Mouse (Mus musculus): ENCODE measurements at regions not wholly inside any gene's neighbourhood (a gene's known extent, or its start where the extent isn't known, plus 50 kb on each side); places are given as distances from the start of the nearest gene placed in this dataset.

DNA sequence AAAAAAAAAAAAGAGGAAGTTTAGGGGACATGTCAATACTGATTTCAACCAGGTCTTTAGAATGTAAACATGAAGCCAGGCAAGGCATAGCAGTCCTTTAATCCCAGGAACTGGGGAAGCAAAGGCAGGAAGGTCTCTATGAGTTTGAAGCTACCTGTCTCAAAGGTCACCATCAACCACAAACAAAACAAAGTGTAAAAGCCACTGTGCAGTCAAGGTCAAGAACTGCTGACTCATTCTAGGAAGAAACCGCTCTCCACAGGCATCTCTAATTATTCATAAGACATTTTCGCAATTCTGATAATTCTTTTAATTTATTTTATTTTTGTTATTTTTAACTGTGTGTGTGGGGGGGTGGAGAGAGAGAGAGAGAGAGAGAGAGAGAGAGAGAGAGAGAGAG is 364.0 kb downstream of the Cntnap4 start:
- no peak for DNase-seq

DNA sequence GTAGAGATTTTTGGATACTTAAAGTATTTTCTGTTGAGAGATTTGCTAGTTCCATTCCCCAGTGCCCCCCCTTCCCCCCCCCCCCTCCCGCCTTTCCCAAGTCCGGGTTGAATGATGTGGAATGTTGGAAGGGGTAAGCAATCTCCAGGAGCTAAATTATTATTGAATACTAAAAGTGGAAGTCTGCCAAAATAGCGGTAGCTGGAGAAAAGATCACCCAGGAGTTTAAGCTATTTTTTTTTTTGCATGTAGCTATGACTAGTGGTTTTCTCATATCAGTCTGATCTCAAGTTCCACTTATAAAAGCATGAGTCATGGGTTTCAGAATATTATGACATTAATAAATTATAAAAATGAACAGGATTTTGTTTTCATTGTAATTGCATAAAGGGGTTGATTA is 365.6 kb downstream of the Cntnap4 start:
- no peak for DNase-seq

DNA sequence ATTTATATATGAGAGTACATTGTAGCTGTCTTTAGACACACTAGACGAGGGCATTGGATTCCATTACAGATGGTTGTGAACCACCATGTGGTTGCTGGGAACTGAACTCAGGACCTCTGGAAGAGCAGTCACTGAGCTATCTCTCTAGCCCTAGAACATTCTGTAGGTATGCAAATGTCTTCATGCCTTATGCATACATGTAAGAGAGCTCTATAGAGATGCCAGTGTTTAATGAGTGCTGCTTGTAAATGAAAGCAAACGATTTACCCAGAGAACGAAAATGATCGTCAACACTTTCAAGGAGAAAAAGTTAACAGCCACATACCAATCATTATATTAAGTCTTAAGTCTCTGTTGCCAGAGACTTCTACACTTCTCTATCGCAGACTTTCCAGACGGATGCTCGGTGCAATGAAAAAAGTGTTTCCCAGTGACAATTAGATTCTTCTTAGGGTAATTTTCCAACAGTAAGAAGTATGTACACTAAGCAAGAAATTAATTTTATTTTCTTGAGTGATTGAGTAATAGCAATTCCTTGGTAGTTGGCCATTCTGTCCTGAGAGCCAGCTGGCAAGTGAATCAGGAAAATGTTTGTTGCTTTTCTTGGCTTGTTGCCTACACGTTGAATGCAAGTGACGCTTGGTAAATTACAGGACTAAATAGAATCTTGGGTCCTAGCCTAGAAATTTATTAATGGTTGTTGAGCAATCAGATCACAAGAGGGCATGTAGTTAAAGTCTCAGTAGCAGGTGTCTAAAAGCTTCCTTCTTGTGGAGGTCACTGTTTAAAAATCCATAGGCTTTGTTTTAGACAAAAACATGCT is 366.3 kb downstream of the Cntnap4 start:
- DNase-seq: peak; percentile 82

DNA sequence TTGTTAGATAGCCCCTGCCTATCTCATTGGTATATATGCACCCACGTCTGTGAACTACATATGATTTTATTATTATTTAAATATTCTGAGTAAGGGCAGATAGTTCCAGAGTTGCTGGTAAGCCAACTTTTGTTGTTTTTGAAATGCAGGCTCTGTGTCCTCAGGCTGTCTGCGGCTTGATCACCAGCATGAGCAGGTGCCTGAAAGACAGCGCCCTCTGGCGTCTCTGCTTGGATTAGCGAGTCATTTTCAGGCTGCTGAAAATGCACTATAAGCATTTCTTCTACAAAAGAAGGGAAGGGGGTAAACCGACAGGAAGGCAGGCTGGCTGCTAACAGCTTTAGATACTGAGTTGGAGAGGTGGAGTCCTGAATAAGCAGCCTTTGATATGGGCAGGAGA is 402.6 kb downstream of the Cntnap4 start:
- peak; percentile 82 for DNase-seq

DNA sequence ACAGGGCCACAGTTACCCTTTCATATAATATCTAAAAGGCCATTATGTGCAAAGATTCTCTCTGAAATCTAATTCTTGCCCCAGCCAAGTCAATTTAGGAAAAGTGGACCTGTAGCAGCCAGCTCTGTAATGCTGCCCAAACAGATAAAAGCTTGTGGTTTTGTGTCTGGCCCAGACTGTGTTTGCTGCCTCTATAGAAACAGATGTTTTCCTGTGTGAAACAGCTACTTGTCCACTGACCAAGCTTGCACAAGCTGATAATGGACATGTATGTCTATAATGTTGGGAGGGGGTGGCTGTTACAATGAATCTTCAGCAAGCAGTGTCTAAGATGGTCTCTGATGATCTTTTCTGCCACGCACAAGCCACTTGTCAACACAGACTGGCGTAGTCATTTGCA is 405.9 kb downstream of the Cntnap4 start:
- no peak for DNase-seq

DNA sequence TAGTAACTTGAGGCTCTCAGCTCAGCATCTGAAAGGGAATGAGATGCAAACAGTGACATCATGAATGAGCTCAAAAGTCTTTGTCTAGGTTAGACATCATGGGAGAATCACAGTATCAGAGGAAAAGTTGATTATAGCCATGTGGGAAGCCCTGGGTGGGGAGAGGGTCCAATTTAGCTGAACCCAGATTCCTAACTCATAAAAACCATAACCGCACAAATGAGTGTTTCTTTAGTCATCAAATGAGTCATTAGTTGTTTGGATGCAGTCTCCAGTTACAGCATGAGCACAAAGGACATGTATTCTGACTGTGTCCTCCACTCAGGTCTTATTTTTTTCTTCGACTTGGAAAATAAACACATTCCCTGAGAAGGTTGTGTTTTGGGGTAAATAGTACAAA is 406.5 kb downstream of the Cntnap4 start:
- DNase-seq: no peak

DNA sequence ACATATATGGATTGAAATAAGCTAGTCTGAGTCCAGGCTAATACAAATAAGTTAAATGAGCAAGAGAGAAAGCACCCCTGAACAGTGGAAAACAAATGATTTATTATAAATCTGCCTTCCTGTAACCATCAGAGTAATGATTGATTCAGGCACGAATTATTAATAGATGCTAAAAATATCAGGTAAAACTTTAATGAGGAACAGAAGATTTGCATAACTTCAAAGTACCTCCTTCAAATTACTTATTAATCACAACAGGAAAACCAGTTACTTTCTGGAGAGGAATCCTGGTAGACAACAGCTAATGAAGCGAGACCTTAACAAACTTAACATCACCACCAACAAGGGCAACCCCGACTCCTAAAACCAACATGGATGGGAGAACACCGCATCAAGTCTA is 423.9 kb downstream of the Cntnap4 start:
- DNase-seq: peak; percentile 69

DNA sequence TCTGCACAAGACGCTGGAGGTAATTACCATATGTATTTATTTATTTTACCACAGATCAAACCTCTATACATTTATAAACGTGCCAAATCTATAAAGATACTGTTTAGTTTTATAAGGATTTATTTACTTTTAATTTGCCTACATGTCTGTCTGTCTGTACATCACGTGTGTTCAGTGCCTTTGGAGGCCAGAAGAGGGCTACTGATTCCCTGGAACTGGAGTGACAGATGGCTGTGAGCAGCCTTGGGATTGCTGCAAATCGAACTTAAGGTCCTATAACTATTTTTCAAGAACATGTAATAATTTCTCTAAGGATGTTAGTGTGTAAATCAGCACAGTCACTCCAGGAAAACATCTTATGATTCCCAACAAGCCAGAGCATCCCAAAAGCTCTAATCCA is 437.5 kb downstream of the Cntnap4 start:
- DNase-seq: no peak

DNA sequence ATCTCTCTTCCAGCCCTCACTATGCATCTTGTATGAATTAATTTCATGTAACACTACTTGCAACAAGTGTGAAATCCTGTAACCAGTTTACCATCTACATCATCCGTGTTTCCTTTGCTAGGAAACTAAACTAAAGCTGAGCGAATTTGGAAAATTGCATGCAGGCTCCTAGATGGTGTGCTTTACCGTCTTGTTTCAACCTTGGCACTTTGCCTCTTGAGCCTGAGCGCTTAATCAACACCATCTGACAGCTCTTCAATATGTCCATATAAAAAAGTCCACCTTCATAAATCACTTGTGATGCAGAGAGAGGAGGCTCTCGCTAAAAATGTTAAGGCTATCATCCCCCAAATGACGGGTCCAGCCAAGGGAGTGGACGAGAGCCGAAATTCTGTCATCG is 459.0 kb downstream of the Cntnap4 start:
- no peak for DNase-seq

DNA sequence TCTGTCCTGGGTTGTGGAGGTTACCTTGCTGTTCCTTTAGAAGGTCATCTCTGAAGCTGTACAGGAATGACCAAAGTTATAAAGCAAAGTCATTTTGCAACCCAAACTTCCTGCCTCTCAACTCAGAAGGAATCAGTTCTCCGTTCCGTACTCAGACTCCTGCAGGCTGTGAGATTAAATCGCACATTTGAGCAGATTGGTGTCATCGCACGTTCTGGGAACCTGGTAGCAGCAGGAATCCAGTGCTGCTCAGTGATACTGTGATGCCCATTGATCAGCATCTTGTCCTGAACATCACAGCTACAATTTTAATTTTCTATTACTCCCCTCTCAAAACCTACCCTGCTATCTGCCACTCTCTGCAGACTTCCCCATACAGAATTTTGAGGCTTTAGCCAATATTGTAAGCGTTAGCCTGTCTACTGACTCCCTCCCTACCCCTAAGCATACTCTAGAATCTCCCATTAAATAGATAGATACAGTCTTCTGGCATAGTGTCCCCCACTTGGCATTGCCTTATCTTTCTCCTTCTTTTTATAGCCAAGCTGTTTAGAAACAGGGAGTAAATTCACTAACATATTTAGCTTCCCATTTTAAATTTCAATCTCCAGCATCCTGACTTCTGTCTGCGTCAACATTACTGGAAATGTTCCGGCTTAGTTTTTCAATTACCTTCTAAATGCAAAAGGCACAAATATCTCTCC is 482.1 kb downstream of the Cntnap4 start:
- no peak for DNase-seq

DNA sequence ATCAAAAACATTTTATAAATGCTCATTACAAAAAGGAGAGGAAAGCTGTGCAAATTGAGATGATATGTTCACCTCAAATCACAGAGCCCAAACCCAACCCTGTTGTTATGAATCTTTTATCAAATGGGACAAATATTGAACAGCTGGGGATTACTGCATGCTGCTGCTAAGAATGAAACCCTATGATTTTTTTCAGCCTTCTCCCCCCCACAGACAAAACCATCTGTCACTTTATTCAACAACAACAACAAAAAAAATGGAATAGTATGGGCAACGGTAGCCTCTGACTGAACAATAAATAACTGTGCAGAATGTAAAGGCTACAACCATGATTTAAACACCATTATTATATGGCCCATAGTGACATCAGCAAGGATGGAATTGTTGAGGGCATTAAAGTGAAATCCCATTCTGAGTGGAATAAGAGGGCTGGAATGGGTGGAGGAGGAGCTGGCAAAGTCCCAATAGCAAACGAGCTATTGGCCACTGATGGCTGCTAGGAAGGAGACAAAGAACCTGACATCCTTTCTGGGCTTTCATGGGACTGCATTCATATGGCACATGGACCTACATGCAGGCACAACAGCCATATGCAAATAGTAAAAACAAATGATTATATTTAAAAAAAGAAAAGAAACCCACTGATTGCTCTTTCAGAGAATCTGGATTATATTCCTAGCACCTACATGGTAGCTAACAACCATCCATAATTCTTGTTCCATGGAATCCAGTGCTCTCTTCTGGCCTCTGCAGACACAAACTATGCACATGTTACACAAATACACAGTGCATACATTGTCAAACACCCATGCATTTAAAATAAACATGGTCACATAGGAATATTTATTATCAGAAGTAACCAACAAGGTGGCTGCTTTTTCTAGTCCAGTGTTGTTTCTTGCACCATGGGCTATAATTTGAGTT is 495.7 kb downstream of the Cntnap4 start:
- no peak for DNase-seq

DNA sequence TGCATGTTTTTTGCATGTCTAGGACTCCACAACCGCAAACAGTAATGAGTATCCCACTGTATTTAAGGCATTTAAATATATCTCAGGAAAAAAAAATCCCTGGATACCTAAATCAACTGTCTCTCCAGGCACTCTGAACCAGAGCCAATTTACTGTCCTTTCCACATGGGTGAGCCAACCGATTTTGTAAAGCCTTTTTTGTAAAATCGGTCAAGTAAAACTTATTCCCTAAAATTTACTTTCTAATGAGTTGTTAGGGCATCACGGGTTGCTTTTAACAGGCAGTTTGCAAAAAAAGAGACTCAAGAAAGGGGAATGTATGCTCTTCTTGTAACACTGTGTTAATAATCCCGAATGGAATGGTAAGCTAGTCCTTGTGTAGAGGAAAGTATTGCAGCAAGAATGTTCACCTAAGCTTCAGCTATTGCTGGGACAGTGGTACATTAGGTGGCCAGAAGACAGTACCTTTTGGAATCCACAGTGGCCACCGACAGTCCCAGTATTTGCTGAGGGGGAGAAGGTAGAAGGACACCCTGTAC is 496.4 kb downstream of the Cntnap4 start:
- DNase-seq: peak; percentile 25

DNA sequence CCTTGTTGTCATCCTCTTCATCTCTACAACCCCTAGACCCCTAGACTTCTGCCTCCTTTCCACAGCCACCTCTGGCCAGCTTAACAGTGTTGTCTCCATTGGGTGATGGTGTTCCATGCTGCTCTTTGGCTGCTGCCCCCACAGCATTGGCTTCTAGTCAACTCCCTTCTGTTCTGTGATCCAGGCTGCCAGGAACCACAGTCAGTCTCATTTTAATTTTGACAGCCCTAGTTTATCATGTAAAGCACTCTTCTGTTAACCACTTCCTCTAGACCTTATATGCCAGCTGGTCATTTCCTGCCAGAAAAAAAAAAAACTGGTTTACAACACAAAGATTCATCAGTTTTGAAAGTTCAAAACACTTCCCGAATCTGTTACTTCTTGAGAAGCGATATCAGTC is 514.1 kb downstream of the Cntnap4 start:
- no peak for DNase-seq

DNA sequence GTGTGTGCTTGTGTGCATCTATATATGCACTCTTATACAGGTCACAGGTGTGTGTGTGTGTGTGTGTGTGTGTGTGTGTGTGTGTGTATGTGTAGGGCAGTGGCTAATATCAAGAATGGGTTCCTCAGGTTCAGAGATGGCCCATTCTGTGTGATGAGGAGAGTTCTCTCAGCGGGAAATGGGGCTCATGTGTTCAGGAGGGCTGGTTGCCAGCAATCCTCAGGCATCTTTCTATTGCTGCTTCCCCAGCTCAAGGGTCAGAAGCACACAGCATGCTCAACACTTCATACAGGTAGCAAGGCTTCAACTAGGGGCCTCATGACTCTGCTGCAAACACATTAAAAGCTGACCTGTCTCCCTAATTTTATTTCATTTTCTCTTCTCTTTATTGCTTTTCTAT is 517.7 kb downstream of the Cntnap4 start:
- no peak for DNase-seq

DNA sequence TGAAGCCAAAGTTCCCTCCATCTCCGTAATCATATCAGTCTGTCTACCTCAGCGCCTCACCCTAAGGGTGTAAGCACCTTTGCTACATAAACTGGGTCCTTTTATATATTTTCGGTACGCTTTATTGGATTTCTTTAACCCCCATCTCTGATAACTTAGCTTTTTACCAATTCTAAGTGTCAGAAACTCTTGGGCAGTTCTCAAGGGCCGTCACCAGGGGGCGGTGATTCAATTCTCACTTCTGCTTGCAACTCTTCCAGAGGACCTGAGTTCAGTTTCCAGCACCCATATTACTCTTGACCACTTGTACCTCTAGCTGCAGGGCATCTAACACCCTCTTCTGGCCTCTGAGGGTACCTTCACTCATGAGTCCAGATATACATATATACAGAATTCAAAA is 523.7 kb upstream of the Mon1b start:
- DNase-seq: peak; percentile 8

DNA sequence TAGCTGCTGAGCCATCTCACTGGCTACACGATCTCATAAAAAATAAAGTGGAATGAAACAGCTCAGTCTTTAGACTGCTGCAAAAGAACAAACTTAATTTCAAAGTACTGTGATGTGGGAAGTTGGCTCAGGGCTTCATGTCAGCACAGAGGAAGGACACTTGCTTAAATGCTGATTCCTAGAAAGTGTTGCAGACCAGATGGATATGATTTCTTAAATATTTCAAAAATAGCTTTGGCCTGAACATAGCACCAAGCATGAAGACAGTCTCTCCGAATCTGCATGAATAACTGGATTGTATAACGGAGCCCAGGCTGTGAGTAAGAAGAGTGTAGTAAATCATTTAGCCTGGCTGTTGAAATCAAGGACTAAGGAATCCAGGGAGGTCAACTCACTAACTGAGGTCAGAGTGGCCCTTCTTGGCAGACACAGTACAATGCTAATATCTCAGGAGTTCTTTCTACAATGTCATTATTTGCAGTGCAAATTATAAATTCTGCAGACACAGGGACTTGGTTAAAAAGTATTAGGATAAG is 521.2 kb upstream of the Mon1b start:
- peak; percentile 85 for DNase-seq

DNA sequence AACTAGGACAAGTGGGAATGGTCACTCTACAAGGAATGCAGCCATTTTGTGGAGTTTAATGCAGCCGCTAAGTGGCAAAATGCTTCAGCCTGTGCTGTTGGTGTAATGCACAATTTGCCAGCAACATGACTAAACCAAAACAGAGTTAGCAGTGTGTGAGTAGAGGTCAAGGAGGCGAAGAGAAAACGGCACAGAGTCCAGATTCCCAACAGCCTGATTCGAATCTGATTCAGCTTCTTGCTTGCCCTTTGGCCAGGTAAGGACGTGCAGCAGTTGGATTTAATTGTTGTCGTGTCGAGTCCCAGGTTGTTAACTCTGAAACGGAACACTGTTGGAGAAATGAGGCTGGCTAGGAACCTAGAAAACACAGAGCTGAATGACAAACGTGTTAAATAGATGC is 518.1 kb upstream of the Mon1b start:
- DNase-seq: peak; percentile 62

DNA sequence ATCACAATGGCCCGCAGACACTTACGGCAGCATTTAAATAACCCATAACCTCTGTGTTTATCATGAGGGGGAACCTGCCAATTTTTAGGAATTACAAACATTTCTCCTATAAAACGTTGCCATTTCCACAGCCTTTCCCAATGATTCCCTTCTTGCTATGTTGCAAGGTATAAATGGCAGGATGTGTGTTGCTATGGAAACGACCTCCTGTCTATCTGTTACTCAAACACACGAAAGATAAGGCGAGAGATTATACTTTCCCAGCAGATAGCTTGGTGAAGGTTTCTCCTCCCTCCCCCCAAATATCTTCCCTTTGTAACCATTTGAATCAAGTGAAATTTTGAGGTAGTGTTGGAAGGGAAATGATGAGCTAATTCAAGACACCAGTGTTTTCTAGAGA is 509.8 kb upstream of the Mon1b start:
- DNase-seq: no peak

DNA sequence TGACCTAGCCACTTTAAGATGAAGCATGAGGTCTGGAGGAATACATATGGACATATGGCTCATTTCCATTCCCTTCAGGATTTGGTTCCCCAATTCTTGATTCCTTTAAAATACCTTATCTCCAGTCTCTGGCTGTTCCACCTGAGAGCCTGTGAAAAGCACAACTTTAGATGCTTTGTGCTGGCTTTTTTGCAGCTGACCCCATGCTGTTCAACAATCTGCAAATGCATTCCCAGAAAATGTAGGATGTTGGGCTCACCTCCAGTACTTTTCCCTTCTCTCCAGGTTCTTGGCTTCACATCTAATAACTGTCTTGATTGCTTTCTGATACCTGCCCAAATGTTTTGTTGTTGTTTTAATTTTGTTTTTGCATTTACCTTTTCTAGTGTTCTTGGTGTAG is 498.0 kb upstream of the Mon1b start:
- no peak for DNase-seq

DNA sequence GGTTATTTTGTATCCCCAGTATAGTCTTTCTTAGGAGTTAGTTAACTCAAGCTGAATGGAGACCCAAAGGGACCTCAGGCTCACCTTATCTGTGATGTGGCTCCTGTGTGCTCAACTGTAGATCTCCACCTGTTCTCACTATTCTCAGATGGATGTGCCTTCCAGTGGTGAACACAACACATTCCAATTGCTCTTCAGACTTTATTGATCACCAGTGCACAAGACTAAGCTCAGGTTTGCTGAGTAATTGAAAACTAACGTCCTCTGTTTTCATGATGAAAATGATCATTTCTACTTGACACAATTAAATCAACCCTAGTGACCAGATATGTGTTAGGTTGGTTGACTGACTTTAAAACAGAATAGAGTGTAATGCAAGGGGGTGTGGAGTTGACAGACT is 495.4 kb upstream of the Mon1b start:
- no peak for DNase-seq

DNA sequence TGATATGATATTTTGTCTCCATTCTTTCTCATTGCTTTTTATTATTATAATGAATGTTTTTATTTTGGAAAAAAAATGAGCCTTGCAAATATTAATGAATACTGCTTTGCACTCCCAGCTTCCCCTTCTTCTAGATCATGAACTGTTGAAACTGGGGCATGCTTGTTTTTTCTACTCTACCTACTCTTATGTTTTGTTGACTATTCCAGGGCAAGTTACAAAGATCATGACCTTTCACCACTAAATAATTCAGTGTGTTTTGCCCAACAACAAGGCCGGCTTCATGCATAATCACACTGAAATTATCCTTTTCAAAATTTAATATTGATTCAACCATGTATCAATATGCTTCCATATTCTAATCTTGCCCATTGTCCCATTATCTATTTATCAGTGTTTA is 494.3 kb upstream of the Mon1b start:
- DNase-seq: peak; percentile 10

DNA sequence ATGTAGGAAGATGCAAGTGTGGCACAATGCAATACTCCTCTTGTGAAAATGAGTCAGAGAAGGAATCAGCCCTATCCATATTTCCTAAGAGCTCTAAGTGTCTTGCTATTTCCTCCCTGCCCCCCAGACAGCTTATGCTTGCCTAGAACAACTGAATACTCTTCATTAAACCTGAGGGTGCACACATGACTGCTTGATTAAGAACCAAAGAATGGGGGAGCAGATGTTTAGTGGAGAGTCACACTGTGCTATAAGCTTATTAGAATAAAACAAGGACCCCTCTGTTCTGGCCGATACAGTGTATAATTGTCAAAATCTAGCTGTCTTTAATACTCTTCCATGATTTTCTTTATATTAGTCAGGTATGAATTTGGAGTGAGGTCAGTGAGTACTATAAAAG is 458.8 kb upstream of the Mon1b start:
- no peak for DNase-seq

DNA sequence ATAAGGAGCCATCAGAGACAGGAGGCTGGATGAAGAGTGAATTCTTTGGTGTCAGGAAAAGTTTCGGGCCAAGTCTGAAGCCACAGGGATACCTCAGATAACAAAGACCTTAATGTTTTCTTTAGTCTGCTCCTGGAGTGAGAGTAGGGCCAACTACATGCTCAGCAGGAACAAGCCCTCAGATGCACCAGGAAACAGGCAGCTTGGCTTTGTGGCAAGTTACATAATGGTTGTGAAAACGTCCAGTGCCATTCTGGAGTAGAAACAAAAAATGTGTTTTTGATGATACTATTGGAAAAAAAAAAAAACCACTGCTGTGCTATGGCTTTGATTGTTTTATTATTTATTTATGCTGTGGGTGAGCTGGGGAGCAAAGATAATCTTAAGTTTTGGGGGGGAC is 452.2 kb upstream of the Mon1b start:
- DNase-seq: no peak

Data from kidney, adult 9 months (tissue).